In genomic region chr11:105731541-105731940, GRCm38 (mm10) we compare ENCODE assay signal across 9 mouse cellular contexts.
DNase-seq lines count a peak whose midpoint lies in the region; ATAC-seq and TF ChIP-seq lines count a peak whose summit lies in the region.
"Had no signal": no experiment of that assay in that cellular context is flagged by ENCODE, and none has a peak within 500 bp of the region (broad histone marks: within the 10 kb centered on the region; RNA-seq: fewer than 3 reads in every experiment).

No protein-coding gene starts in this region.

- no peaks in the 10 kb centered on the region for H3K36me3 ChIP-seq in lung, embryonic 14.5 days (ENCODE audit: insufficient read depth)
- H3K36me3 ChIP-seq in hindbrain, embryonic 10.5 days = no peaks in the 10 kb centered on the region

- TF ChIP-seq POLR2A in lung, adult 2 months (IDR thresholded peaks at IDR 0.05; ENCODE audit: borderline replicate concordance, extremely low read depth, low read depth, low read length) = no peak

- no peak overlapping the region for H3K4me2 ChIP-seq in lung, embryonic 14.5 days

- peak; percentile 35 for DNase-seq in lung, embryonic 14.5 days
- no peak for DNase-seq in lung, adult 2 months
- DNase-seq in hindbrain, embryonic 10.5 days (ENCODE audit: low spot score) = peak; percentile 11
- DNase-seq in left cerebral cortex, postnatal 25 days (ENCODE audit: low spot score in 2 of 2) = peak; percentile 70 to 85
- DNase-seq in right cerebral cortex, postnatal 36 days (ENCODE audit: low spot score in 2 of 2) = peak; percentile 10 to 39
- no peak for DNase-seq in heart, adult 18-20 months
- DNase-seq in heart, adult 8-10 months (ENCODE audit: low spot score) = no peak
- DNase-seq in gastrocnemius, adult 2 months = no peak

- H3K9me3 ChIP-seq in lung, embryonic 14.5 days (ENCODE audit: low read depth, low read length) = no peaks in the 10 kb centered on the region
- no peaks in the 10 kb centered on the region for H3K9me3 ChIP-seq in hindbrain, embryonic 10.5 days
- H3K9me3 ChIP-seq: megakaryocyte, embryonic 14.5 days had no signal

- 53% methylated on average over 6 of the region's 6 CpGs for WGBS in lung, embryonic 14.5 days
- 63% methylated on average over 6 of the region's 6 CpGs for WGBS in lung, adult 2 months
- WGBS in hindbrain, embryonic 10.5 days = 62% methylated on average over 6 of the region's 6 CpGs

- intact Hi-C loops in left cerebral cortex, postnatal 25 days (cut with DNase I) = no loop called here
- intact Hi-C loops in gastrocnemius, adult 2 months (cut with DNase I) = no loop called here

- no peak for TF ChIP-seq CTCF in lung, embryonic 14.5 days (IDR thresholded peaks at IDR 0.05; ENCODE audit: low read depth)
- no peak for TF ChIP-seq CTCF in lung, adult 2 months (IDR thresholded peaks at IDR 0.05; ENCODE audit: insufficient read depth, low read length)
- no peak for TF ChIP-seq CTCF in gastrocnemius, adult 2 months (IDR thresholded peaks at IDR 0.05)

- no peaks in the 10 kb centered on the region for H3K4me1 ChIP-seq in lung, embryonic 14.5 days (ENCODE audit: insufficient read depth)
- H3K4me1 ChIP-seq in lung, adult 2 months (ENCODE audit: control insufficient read depth, insufficient read depth, low read length) = no peaks in the 10 kb centered on the region
- H3K4me1 ChIP-seq in hindbrain, embryonic 10.5 days (replicated peaks) = peaks cover 9% of the 10 kb centered on the region

- no peak for ATAC-seq in lung, embryonic 14.5 days (ENCODE audit: insufficient read depth)

- no peak overlapping the region for H3K27ac ChIP-seq in lung, embryonic 14.5 days (ENCODE audit: low read depth)
- no peak overlapping the region for H3K27ac ChIP-seq in hindbrain, embryonic 10.5 days
- H3K27ac ChIP-seq in gastrocnemius, adult 2 months = no peak overlapping the region; the same call in 1 of the 2 replicates

- no peaks in the 10 kb centered on the region for H3K27me3 ChIP-seq in lung, embryonic 14.5 days (ENCODE audit: insufficient read depth, low read length)
- no peaks in the 10 kb centered on the region for H3K27me3 ChIP-seq in hindbrain, embryonic 10.5 days (ENCODE audit: insufficient read depth, poor library complexity, severe bottlenecking)
- H3K27me3 ChIP-seq: megakaryocyte, embryonic 14.5 days had no signal

- no peak overlapping the region for H3K4me3 ChIP-seq in lung, embryonic 14.5 days (ENCODE audit: low read depth, low read length)
- H3K4me3 ChIP-seq in lung, adult 2 months (replicated peaks; ENCODE audit: extremely low read depth, low read depth, low read length) = no peak overlapping the region
- no peak overlapping the region for H3K4me3 ChIP-seq in hindbrain, embryonic 10.5 days
- H3K4me3 ChIP-seq in gastrocnemius, adult 2 months = no peak overlapping the region
- H3K4me3 ChIP-seq: megakaryocyte, embryonic 14.5 days had no signal

- no peak overlapping the region for H3K9ac ChIP-seq in lung, embryonic 14.5 days

Comparison
In these comparisons a context has a peak if more than half of its experiments do, and no peak if none do; other contexts are left out.
1. DNase-seq: peak in lung, embryonic 14.5 days (single experiment), hindbrain, embryonic 10.5 days (single experiment), left cerebral cortex, postnatal 25 days (2 of 2) and right cerebral cortex, postnatal 36 days (2 of 2); none in lung, adult 2 months (single experiment), heart, adult 18-20 months (0 of 2), heart, adult 8-10 months (single experiment) and gastrocnemius, adult 2 months (single experiment).